Mouse (Mus musculus) limb, embryonic 11.5 days (tissue): ENCODE data around the gene Arhgap10. TPM values are rescaled to one million over a fixed set of nuclear protein-coding genes. Genes with fewer than 3 reads are reported as not detected.

ENCODE experiments used
- ATAC-seq: fragments of 200-750 bp; cut with Nextera tagmentation; 2 replicates; pipeline ENCODE4 v1.8.0; 2017; ENCODE audit warnings: low read depth; ENCODE audit not compliant: insufficient number of reproducible peaks, low FRiP score, low TSS enrichment
- DNase-seq: peaks from one replicate; pipeline ENCODE4 v3.0.0-alpha.2; 2015; ENCODE audit warnings: low spot score
- H3K27ac ChIP-seq: fragments of 300-500 bp; sonication (generic); replicated peaks from 2 replicates; pipeline ENCODE4 v1.5.1; 2014; ENCODE audit warnings: low read depth, mild to moderate bottlenecking, low read length
- H3K27me3 ChIP-seq: fragments of 300-500 bp; sonication (generic); 2 replicates; pipeline ENCODE4 v1.6.1; 2014; ENCODE audit warnings: mild to moderate bottlenecking, low read length, mixed read lengths; ENCODE audit not compliant: control insufficient read depth, insufficient read depth
- H3K36me3 ChIP-seq: fragments of 300-500 bp; sonication (generic); 2 replicates; pipeline ENCODE4 v1.6.1; 2014; ENCODE audit warnings: mild to moderate bottlenecking, low read length, moderate library complexity, mixed read lengths; ENCODE audit not compliant: control insufficient read depth, insufficient read depth
- H3K4me1 ChIP-seq: fragments of 300-500 bp; sonication (generic); 2 replicates; pipeline ENCODE4 v1.6.1; 2014; ENCODE audit warnings: low read length, mixed read lengths; ENCODE audit not compliant: control insufficient read depth, insufficient read depth
- H3K4me2 ChIP-seq: fragments of 300-500 bp; sonication (generic); 2 replicates; pipeline ENCODE4 v1.6.1; 2014; ENCODE audit warnings: low read depth, mild to moderate bottlenecking, moderate library complexity; ENCODE audit not compliant: severe bottlenecking
- H3K4me3 ChIP-seq: fragments of 300-500 bp; sonication (generic); 2 replicates; pipeline ENCODE4 v1.5.1; 2014; ENCODE audit warnings: low read depth, low read length
- H3K9ac ChIP-seq: fragments of 300-500 bp; sonication (generic); 2 replicates; pipeline ENCODE4 v1.6.1; 2014; ENCODE audit warnings: mild to moderate bottlenecking, low read length
- H3K9me3 ChIP-seq: fragments of 300-500 bp; sonication (generic); 2 replicates; pipeline ENCODE4 v1.6.1; 2016; ENCODE audit warnings: low read length; ENCODE audit not compliant: control insufficient read depth
- WGBS: fragments of 180-500 bp; shearing (Covaris S2); extraction: QIAGEN DNeasy Blood & Tissue Kit; methylation state at CpG from one replicate; pipeline ENCODE4 v1.1.7; 2014; 5-methylcytosine and 5-hydroxymethylcytosine counted together
- polyA plus RNA-seq: library from polyadenylated mRNA; unstranded; fragments of >200 nt; fragmentation: Nextera tagmentation; extraction: Ambion mirVana; gene quantifications from 2 replicates; pipeline ENCODE4 v1.2.1, GENCODE M21; 2014

Gene Arhgap10
- polyA plus RNA-seq, 1 experiment from 2014 or later: 37.4 TPM

DNA sequence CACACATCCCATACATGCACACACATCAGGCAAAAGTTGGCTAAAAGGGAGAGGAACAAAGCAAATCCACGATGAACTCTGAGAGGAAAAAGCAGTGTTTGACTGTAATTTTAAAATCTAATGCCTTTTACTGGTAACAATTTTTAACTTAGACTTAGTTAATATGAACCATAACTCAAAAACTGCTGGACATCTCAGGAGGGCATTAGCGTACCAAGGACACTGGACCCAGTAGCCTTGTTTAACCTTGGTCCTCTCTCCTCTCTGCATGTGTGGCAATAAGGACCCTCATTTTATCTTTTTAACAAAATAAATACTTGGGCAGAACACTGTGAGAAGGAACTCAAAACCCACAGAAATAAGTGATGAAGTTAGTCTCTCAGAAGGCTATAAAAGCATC lies 78.1 kb downstream of the Arhgap10 start:
- Histone ChIP-seq H3K27me3 (no peaks in the 10 kb centered on the region), H3K4me1 (peaks cover 6% of the 10 kb centered on the region; the same call in 1 of the 2 replicates), H3K4me2 (no peak overlapping the region), H3K9me3 (no peaks in the 10 kb centered on the region), H3K9ac (no peak overlapping the region), H3K36me3 (no peaks in the 10 kb centered on the region), H3K4me3 (no peak overlapping the region), H3K27ac (no peak overlapping the region)
- no peak for DNase-seq
- WGBS: 96% methylated on average over 2 of the region's 2 CpGs
- no peak for ATAC-seq

DNA sequence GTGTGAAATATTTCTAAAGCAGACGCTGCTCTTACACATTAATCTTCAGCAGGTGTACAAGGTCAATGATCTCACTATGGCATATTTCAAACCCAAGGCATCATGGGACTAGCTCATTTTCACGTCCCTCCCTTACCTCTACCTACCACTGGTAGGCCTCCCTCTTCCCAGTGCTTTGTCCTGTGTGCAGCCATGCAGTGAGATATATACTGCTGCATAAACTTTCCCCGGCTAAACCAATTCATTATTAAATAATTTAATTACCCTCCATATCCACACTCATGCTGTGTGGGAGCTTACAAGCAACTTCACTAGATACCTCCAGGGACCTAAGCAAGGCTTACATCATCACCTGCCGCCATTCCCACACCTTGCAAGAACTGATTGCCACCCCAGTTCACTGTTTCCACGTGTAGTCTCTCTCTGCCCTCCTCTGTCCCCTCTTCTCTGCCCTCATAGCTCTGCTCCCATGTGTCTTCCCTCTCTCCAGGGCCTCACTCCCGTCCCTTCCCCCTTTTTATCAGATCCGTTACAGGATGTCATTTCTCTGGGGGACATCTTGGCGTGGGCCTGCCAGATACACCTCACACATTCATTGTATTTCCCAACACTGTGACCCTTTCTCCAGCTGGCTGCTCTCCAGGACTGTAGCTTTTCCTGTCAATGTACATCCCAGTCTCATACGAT lies 79.8 kb downstream of the Arhgap10 start:
- no peaks in the 10 kb centered on the region for H3K27me3 ChIP-seq
- H3K9me3 ChIP-seq: no peaks in the 10 kb centered on the region
- H3K4me3 ChIP-seq: no peak overlapping the region
- no peak overlapping the region for H3K4me2 ChIP-seq
- WGBS: 68% methylated on average over 9 of the region's 9 CpGs
- 0 out of 2 replicates have a peak, but pooled peaks have one; percentile 13 for ATAC-seq
- H3K4me1 ChIP-seq: peaks cover 6% of the 10 kb centered on the region; the same call in 1 of the 2 replicates
- no peak for DNase-seq
- H3K9ac ChIP-seq: no peak overlapping the region
- no peaks in the 10 kb centered on the region for H3K36me3 ChIP-seq
- H3K27ac ChIP-seq: no peak overlapping the region

DNA sequence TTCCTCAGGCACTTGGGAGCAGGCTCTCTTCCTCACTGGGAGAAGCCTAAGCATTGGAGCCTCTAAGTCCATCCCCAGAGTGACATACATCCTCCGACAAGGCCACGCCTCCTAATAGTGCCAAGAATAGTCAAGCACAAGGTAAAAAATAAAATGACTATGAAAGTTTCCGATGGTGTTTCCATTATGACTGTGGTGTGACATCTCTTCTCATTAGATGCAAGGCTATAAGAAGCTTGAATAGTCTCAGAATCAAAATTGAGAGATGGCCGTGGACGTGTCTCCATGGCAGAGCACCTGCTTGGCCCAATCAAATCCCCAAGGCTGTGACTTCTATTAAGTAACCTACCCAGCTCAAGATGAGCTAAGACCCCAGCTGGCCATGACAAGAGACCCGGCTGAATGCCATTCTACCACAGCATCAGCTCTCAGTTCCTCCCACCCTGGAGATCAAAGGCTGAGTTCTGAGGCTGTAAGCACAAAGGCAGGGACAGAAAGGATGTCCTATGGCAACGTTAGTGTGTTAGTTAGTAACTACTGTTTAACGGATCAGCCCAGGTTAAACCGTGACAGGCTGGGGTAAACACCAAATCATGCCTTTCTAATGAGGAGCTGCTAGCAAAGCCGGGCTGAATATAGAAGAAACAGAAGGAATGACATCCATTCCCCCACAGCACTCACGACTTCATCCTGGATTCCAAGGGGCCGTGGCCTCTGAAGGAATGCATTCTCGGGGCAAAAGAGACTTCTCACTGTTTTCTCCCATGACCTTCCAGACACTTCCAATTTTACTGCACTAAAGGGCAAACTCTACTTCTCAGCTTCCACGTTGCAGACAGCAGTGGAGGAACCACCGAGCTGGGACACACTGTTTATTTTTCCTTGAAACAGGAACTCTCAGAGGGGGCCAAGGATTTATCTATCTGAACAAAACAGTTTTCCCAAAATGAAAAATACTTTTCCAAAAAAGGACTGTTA lies 81.5 kb downstream of the Arhgap10 start:
- H3K27me3 ChIP-seq: no peaks in the 10 kb centered on the region
- no peak overlapping the region for H3K4me3 ChIP-seq
- ATAC-seq (no peak), DNase-seq (no peak)
- H3K4me2 ChIP-seq: no peak overlapping the region
- H3K36me3 ChIP-seq: no peaks in the 10 kb centered on the region
- H3K9ac ChIP-seq: no peak overlapping the region
- H3K9me3 ChIP-seq: no peaks in the 10 kb centered on the region
- H3K4me1 ChIP-seq: peaks cover 6% of the 10 kb centered on the region; the same call in 1 of the 2 replicates
- 35% methylated on average over 15 of the region's 15 CpGs for WGBS
- no peak overlapping the region for H3K27ac ChIP-seq

DNA sequence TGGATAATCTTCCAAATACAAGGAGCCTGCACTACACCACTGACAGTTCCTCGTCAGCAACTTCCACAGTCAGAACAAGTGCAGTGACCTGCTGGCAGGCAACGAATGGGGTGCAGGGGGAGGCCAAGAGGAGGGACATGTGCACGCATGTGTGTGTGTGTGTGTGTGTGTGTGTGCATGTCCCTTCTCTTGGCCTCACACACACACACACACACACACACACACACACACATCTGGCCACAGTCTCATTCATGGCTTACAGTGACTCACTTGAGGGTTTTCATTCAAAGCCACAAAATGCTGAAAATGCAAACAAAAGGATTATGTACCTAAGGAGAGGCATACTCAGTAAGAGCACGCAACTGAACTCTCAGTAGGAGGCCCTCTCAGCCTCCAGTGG lies 84.5 kb downstream of the Arhgap10 start:
- 57% methylated on average over 4 of the region's 4 CpGs for WGBS
- Histone ChIP-seq H3K27me3 (no peaks in the 10 kb centered on the region), H3K27ac (no peak overlapping the region), H3K4me1 (peaks cover 6% of the 10 kb centered on the region; the same call in 1 of the 2 replicates), H3K4me3 (no peak overlapping the region), H3K9me3 (no peaks in the 10 kb centered on the region), H3K9ac (no peak overlapping the region), H3K36me3 (no peaks in the 10 kb centered on the region), H3K4me2 (no peak overlapping the region)
- DNase-seq (no peak), ATAC-seq (no peak)

DNA sequence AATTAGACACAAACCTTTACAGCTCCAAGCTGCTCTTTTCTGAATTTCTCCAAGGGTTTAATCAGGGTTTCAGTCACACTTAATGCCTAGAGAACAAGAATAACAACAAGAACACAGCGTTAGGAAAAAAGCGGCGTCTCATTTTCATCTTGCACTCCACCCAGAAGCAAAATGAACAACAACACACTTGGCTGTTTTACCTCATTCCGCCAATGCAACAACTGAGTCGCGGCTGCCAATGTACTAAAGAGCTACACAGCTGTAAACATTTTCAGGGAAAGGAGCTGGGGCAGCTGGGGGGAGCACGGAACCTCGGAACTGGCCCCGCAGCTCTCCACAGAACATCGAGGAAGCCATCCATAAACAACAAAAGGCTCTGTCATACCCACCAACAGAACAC lies 85.0 kb downstream of the Arhgap10 start:
- Histone ChIP-seq H3K4me2 (no peak overlapping the region), H3K9ac (no peak overlapping the region), H3K36me3 (no peaks in the 10 kb centered on the region), H3K4me3 (no peak overlapping the region), H3K27me3 (no peaks in the 10 kb centered on the region), H3K4me1 (peaks cover 6% of the 10 kb centered on the region; the same call in 1 of the 2 replicates), H3K27ac (no peak overlapping the region), H3K9me3 (no peaks in the 10 kb centered on the region)
- WGBS: 74% methylated on average over 10 of the region's 10 CpGs
- DNase-seq (no peak), ATAC-seq (no peak)

DNA sequence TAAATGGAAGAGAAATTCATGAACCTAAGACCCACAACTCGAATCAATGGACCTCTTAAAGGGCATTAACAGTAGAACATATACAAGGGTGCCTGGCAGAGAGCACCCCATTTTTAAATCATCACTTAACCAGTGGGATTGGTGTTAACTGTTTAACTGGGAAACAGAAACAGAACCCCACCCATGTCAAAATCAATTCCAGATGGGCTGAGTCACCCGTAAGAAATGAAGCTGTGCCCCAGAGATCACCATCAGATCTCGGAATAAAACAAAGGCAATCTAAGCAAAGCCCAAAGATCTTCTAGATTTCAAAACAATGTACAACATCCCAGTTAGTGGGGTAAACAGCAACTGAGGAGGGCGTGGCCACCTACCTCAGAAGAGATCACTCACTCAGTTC lies 89.3 kb downstream of the Arhgap10 start:
- Histone ChIP-seq H3K4me2 (no peak overlapping the region), H3K27ac (no peak overlapping the region), H3K27me3 (no peaks in the 10 kb centered on the region), H3K9me3 (no peaks in the 10 kb centered on the region), H3K4me1 (no peaks in the 10 kb centered on the region; the same call in 1 of the 2 replicates), H3K9ac (no peak overlapping the region), H3K36me3 (no peaks in the 10 kb centered on the region), H3K4me3 (no peak overlapping the region)
- DNase-seq (no peak), ATAC-seq (no peak)
- 42% methylated on average over 4 of the region's 4 CpGs for WGBS

DNA sequence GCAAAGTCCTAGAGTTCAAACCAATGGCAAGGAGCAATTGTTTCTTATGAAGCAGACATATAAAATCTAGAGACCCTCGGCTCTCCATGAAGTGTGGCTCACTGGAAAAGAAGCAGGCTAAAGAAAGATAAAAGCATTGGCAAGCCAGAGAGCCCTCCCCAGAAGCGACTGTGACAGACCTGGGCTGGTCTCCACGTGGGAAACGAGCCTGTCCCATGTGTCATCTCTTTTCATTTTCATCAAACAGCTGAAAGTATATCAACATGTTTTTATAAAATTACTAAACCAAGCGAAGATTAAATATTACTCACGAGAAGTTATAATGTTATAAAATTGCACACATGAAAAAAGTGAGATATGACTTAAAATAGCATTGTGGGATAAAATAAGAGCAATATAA lies 89.7 kb downstream of the Arhgap10 start:
- H3K4me2 ChIP-seq: no peak overlapping the region
- H3K27ac ChIP-seq: no peak overlapping the region
- no peaks in the 10 kb centered on the region for H3K27me3 ChIP-seq
- H3K4me1 ChIP-seq: no peaks in the 10 kb centered on the region; the same call in 1 of the 2 replicates
- ATAC-seq (no peak), DNase-seq (no peak)
- no peak overlapping the region for H3K4me3 ChIP-seq
- H3K9me3 ChIP-seq: no peaks in the 10 kb centered on the region
- H3K9ac ChIP-seq: no peak overlapping the region
- 72% methylated on average over 6 of the region's 6 CpGs for WGBS
- H3K36me3 ChIP-seq: no peaks in the 10 kb centered on the region

DNA sequence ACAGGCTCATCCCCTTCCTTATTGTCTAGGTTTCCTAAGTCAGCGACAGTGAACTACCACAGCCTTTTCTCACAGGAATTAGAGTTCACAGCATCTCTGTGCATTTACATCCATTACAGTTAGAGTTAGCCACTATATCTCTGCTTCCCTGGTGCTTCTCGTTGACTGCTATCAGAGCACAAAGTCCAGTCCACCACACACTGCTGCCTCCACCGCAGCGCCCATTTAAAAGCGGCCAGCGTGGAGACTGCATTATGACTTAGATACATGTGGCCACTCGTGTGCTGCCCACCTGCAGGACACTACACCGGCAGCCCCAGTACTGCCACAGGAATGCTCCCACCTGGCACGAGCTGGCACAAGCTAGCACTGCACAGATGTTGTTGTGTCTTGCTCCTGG lies 90.3 kb downstream of the Arhgap10 start:
- no peak for ATAC-seq

More for the DNA sequence above, 90.3 kb downstream of the Arhgap10 start:
- Histone ChIP-seq H3K27me3 (no peaks in the 10 kb centered on the region), H3K9ac (no peak overlapping the region), H3K4me3 (no peak overlapping the region), H3K27ac (no peak overlapping the region), H3K4me1 (no peaks in the 10 kb centered on the region; the same call in 1 of the 2 replicates), H3K9me3 (no peaks in the 10 kb centered on the region), H3K36me3 (no peaks in the 10 kb centered on the region), H3K4me2 (no peak overlapping the region)
- DNase-seq: no peak
- WGBS: 86% methylated on average over 9 of the region's 9 CpGs
